Mouse (Mus musculus) liver, embryonic 14 days (tissue): ENCODE data around the gene Kcnj12. TPM values are rescaled to one million over a fixed set of nuclear protein-coding genes. Genes with fewer than 3 reads are reported as not detected.

Source experiments
- polyA plus RNA-seq: library from polyadenylated mRNA; depleted of rRNA; stranded (reverse); fragments of >200 nt; gene quantifications from 2 replicates; pipeline ENCODE4 v1.2.3, GENCODE M21; 2012; rRNA removed

The Kcnj12 gene
- 0.06 and 0.07 TPM in 2 replicates for polyA plus RNA-seq

DNA sequence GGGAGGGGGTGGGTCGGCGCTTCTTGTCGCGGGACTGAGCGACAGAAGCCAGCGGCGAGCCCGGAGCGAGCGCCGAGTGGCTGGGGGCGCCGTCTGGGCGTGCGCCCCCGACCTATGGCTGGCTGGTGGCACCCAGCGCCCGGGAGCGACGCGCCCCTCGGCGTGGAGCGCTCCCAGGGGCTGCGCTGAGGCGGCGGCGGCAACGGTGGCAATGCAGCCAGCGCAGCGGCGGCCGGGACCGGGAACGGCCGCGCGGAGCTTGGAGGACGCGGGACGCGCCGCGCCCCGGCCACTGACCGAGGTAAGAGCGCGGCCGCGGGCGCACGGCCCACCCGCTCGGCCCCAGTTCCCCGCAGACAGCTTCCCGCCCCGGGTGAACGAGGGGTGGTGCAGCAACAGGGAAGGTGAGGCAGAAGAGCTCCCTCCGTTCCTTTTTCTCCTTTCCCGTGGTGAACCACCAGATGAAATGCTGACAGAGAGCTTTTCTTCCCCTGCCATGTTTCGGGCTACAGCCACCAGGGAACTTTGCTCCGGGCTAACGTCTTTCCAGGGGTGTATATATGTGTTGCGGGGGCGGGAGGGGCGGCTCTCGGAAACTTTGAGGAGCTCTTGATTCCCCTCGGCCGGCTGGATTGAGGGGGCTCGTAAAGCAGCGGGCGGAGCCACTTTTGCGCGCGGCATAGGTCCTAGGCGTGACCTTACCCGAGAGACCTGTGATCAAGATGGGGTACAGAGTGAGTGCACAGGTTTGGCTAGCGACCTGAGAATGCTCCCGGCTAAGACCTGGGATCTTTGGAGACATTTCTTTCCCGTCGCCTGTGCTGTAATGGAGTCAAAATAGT, at the start of gene Kcnj12:
Gene Kcnj12, plus strand, starts transcription at position 15 of the 842 bp plus-strand sequence.

Other genes with a start within 250 kb of the Kcnj12 start
- gene Top3a, start 245.2 kb upstream of the Kcnj12 start, polyA plus RNA-seq: 4.4 and 5.5 TPM in 2 replicates
- gene Smcr8, start 245.0 kb upstream of the Kcnj12 start, polyA plus RNA-seq: 3.8 and 5.0 TPM in 2 replicates
- 26.8 and 32.0 TPM in 2 replicates for gene Shmt1, start 210.8 kb upstream of the Kcnj12 start, polyA plus RNA-seq
- 7.8 and 10.2 TPM in 2 replicates for gene Dhrs7b, start 191.9 kb upstream of the Kcnj12 start, polyA plus RNA-seq
- 28.6 and 32.0 TPM in 2 replicates for gene Tmem11, start 143.3 kb upstream of the Kcnj12 start, polyA plus RNA-seq
- gene Natd1, start 107.8 kb upstream of the Kcnj12 start, polyA plus RNA-seq: 9.1 and 10.5 TPM in 2 replicates
- 31.0 and 50.3 TPM in 2 replicates for gene Map2k3, start 90.5 kb upstream of the Kcnj12 start, polyA plus RNA-seq
- 2.8 and 4.1 TPM in 2 replicates for gene Tnfrsf13b, start 104.2 kb downstream of the Kcnj12 start, polyA plus RNA-seq
- gene Usp22, start 152.5 kb downstream of the Kcnj12 start, polyA plus RNA-seq: 7.2 and 9.0 TPM in 2 replicates
- gene Aldh3a1, start 185.0 kb downstream of the Kcnj12 start, polyA plus RNA-seq: 0.03 TPM in 2 replicates
- 21.6 and 23.9 TPM in 2 replicates for gene Aldh3a2, start 244.9 kb downstream of the Kcnj12 start, polyA plus RNA-seq